Mouse (Mus musculus): Measurements from ENCODE around the gene Hand2.

- TF ChIP-seq CTCF (IDR thresholded peaks at IDR 0.05; ENCODE audit: low read depth) (no peak), EP300 (optimal IDR thresholded peaks at IDR 0.05) (no peak)
Observed at GRCm38 (mm10) chr8:57347141-57347540, 26.4 kb downstream of the Hand2 start.
